Mouse (Mus musculus) forebrain, embryonic 13.5 days (tissue): ENCODE measurements at regions not wholly inside any gene's neighbourhood (a gene's known extent, or its start where the extent isn't known, plus 50 kb on each side); places are given as distances from the start of the nearest gene placed in this dataset.

Experiments
- ATAC-seq: fragments of 200-750 bp; cut with Nextera tagmentation; 2 replicates; pipeline ENCODE4 v1.8.0; 2017
- H3K27ac ChIP-seq: fragments of 300-500 bp; sonication (generic); 2 replicates; pipeline ENCODE4 v1.5.1; 2015; ENCODE audit warnings: inconsistent platforms, mild to moderate bottlenecking, moderate library complexity
- H3K27me3 ChIP-seq: fragments of 300-500 bp; sonication (generic); 2 replicates; pipeline ENCODE4 v1.6.1; 2015; ENCODE audit warnings: mild to moderate bottlenecking, inconsistent platforms
- H3K36me3 ChIP-seq: fragments of 300-500 bp; sonication (generic); 2 replicates; pipeline ENCODE4 v1.6.1; 2015; ENCODE audit warnings: mild to moderate bottlenecking, inconsistent platforms; ENCODE audit not compliant: poor library complexity, severe bottlenecking
- H3K4me1 ChIP-seq: fragments of 300-500 bp; sonication (generic); 2 replicates; pipeline ENCODE4 v1.6.1; 2015; ENCODE audit warnings: inconsistent platforms
- H3K4me2 ChIP-seq: fragments of 300-500 bp; sonication (generic); 2 replicates; pipeline ENCODE4 v1.6.1; 2015; ENCODE audit warnings: inconsistent platforms, mild to moderate bottlenecking, moderate library complexity
- H3K4me3 ChIP-seq: fragments of 300-500 bp; sonication (generic); 2 replicates; pipeline ENCODE4 v1.5.1; 2015; ENCODE audit warnings: mild to moderate bottlenecking, inconsistent platforms
- H3K9ac ChIP-seq: fragments of 300-500 bp; sonication (generic); 2 replicates; pipeline ENCODE4 v1.6.1; 2015; ENCODE audit warnings: mild to moderate bottlenecking, inconsistent platforms
- H3K9me3 ChIP-seq: fragments of 300-500 bp; sonication (generic); replicated peaks from 2 replicates; pipeline ENCODE4 v1.6.1; 2016; ENCODE audit warnings: inconsistent platforms
- WGBS: fragments of 180-500 bp; shearing (Covaris S2); methylation state at CpG from one replicate; pipeline ENCODE4 v1.1.7; 2015; 5-methylcytosine and 5-hydroxymethylcytosine counted together

DNA sequence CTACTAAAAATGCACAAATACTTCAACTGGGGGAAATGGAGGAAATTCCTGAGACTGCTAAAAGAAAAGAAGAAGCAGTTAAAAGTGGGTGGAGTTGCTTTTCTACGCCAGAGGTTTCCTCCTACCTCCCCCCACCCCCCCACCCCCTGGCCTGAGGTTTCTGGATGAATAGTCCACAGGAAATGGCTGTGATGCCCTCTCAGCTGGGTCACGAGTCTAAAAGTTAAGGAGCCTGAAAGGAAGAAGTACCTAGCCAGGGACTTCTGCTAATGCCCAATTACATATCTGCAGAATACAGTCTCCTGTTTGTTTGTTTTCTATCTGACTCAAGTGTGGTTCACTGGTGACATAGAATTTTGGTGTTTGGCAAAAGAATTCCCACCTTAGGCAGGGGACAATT lies 169.4 kb downstream of the Mtx2 start:
- ATAC-seq, result no peak
- Histone ChIP-seq H3K9me3 (no peaks in the 10 kb centered on the region), H3K4me3 (no peak overlapping the region), H3K36me3 (no peaks in the 10 kb centered on the region), H3K9ac (no peak overlapping the region), H3K4me1 (no peaks in the 10 kb centered on the region), H3K4me2 (no peak overlapping the region), H3K27ac (no peak overlapping the region), H3K27me3 (no peaks in the 10 kb centered on the region; the same call in 1 of the 2 replicates)
- 40% methylated on average over 2 of the region's 2 CpGs for WGBS

DNA sequence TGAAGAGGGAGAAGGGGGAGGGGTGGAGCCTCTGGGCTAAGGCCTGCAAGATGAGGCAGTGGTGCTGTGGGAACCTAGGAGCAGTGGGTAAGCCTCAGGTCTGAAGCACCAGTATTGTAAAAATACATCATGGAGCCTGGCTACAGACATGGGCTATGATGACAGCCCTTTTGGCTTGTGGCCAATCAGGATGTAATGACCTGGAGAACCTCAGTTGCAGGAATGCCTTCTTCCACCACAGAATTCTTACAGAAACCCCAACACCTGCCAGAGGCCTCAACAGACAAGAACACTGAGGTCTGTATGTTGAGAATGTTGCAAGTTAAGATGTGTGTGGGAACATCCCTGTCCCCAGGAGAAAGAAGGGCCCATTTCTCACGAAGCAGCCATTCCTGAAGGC lies 172.1 kb downstream of the Mtx2 start:
- no peak for ATAC-seq
- H3K9me3 ChIP-seq, result no peaks in the 10 kb centered on the region
- H3K4me3 ChIP-seq, result no peak overlapping the region
- WGBS, result 89% methylated on average over 1 of the region's 1 CpGs
- H3K4me2 ChIP-seq, result no peak overlapping the region
- no peaks in the 10 kb centered on the region; the same call in 1 of the 2 replicates for H3K27me3 ChIP-seq
- peaks cover 10% of the 10 kb centered on the region for H3K4me1 ChIP-seq
- no peaks in the 10 kb centered on the region for H3K36me3 ChIP-seq
- no peak overlapping the region for H3K9ac ChIP-seq
- H3K27ac ChIP-seq, result no peak overlapping the region

DNA sequence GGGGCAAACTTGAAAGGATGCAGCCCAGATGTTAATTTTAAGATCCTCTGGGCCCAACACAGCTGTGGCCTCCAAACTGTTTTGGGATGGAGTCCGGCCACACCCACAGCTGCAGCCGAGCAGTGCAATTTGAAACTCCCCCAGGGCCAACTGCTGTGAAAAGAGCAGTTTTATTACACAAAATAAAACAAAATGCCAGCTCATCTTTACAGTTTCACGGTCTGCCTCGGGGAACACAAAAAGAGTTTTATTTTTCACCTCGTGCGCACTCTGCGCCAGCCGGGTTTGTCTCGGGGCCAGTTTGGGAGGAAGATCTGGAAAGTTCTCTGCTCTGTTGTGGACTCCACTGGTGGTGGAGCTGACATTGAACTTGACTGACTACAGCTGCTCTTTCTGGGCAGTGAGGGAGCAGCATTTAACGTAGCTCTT lies 174.8 kb downstream of the Mtx2 start:
- ATAC-seq, result no peak
- no peaks in the 10 kb centered on the region for H3K36me3 ChIP-seq
- H3K4me2 ChIP-seq, result no peak overlapping the region
- H3K27ac ChIP-seq, result no peak overlapping the region
- H3K9ac ChIP-seq, result no peak overlapping the region
- no peaks in the 10 kb centered on the region for H3K9me3 ChIP-seq
- no peak overlapping the region for H3K4me3 ChIP-seq
- WGBS, result 63% methylated on average over 10 of the region's 10 CpGs
- no peaks in the 10 kb centered on the region; the same call in 1 of the 2 replicates for H3K27me3 ChIP-seq
- peaks cover 10% of the 10 kb centered on the region for H3K4me1 ChIP-seq

DNA sequence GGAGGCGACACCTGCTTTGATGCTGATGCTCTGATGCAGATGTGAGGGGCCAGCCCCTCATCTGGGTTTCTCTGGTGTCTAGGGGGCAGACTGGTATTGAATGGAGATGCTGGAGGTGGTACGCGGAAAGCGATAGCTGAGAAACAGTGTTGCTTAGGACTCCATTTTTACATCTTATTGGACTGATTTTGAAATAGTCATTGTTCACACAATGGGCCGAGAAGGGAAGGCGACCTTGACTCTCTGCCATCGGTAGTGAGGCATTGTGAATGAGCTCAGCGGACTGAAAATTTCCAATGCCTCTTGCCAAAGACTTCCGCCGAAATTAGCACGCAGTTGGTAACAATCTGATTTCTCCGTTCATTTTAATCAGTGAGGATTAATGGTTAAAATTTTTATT lies 177.0 kb downstream of the Mtx2 start:
- ATAC-seq, result no peak
- WGBS, result 46% methylated on average over 12 of the region's 12 CpGs
- no peak overlapping the region; the same call in 1 of the 2 replicates for H3K9ac ChIP-seq

DNA sequence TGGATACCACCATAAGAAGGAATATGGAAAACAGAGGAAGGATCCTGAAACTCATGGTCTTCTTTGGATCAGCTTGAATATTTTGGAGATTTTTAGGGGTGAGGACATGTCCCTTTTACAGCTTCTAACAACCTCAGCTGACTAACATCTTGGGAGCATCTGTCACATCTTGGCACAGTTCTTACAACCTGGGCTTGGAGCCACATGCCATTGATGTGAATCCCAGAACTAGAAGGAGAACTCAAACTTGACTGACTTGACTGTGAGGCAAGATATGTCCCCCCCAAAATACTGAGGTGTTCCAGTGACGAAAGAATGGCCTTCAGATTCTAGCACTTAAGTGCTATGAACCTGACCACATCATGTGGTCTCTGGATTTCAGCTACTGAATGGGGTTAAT lies 182.5 kb downstream of the Mtx2 start:
- Histone ChIP-seq H3K36me3 (no peaks in the 10 kb centered on the region), H3K9me3 (no peaks in the 10 kb centered on the region), H3K27ac (no peak overlapping the region), H3K27me3 (no peaks in the 10 kb centered on the region), H3K9ac (no peak overlapping the region), H3K4me1 (no peaks in the 10 kb centered on the region), H3K4me3 (no peak overlapping the region), H3K4me2 (no peak overlapping the region)
- ATAC-seq, result no peak
- 91% methylated on average over 1 of the region's 1 CpGs for WGBS

More for the DNA sequence above, 177.0 kb downstream of the Mtx2 start:
- Histone ChIP-seq H3K27ac (no peak overlapping the region), H3K4me1 (peaks cover 10% of the 10 kb centered on the region), H3K36me3 (no peaks in the 10 kb centered on the region), H3K27me3 (no peaks in the 10 kb centered on the region; the same call in 1 of the 2 replicates), H3K4me3 (peak overlapping the region; percentile 3; the same call in 1 of the 2 replicates), H3K9me3 (no peaks in the 10 kb centered on the region), H3K4me2 (peak overlapping the region; percentile 46)

DNA sequence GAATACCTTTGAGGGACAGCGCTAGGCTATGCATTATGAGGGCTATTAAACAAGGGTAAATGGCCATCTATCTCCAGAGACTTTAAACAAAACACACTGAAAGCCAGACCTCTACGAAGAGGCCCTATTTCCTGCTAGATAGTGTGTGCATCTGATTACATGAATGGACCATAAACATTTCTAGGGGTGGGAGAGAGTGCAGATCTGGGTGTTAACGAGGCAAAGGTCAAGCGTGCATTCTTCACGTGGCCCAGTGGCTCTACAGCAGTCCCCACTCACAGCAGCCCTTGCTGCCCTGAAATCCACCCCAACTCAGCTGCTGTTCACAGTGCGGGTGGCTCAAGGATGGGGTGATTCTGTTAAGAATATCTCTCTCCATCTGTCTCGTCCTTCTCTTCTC lies 185.0 kb downstream of the Mtx2 start:
- no peaks in the 10 kb centered on the region for H3K27me3 ChIP-seq
- H3K4me2 ChIP-seq, result no peak overlapping the region
- WGBS, result 73% methylated on average over 7 of the region's 7 CpGs
- no peak overlapping the region for H3K4me3 ChIP-seq
- H3K4me1 ChIP-seq, result no peaks in the 10 kb centered on the region
- no peak overlapping the region for H3K9ac ChIP-seq
- H3K9me3 ChIP-seq, result no peaks in the 10 kb centered on the region
- H3K27ac ChIP-seq, result no peak overlapping the region
- no peaks in the 10 kb centered on the region for H3K36me3 ChIP-seq
- no peak for ATAC-seq

DNA sequence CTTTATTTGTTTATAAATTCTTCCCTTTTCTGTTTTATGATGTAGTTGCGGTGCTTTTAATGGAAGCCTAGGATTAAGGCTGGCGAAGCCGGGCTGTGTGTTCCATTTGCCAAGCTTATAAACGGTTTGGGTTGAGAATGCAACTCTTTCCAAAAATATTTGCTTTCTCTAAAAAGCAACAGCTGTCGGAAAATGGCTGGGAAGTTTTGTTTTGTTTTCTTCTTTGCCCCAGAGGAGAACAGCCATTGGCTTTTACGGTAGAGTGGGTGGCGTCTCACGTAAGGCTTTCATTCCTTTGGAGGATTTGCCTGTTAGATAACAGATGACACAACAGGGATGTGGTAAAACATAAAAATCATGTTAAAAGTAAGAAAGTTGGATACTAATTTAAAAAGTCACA lies 186.4 kb downstream of the Mtx2 start:
- no peak overlapping the region for H3K27ac ChIP-seq
- H3K4me2 ChIP-seq, result no peak overlapping the region
- no peak for ATAC-seq
- H3K9me3 ChIP-seq, result no peaks in the 10 kb centered on the region
- H3K9ac ChIP-seq, result no peak overlapping the region
- 84% methylated on average over 8 of the region's 8 CpGs for WGBS
- no peak overlapping the region for H3K4me3 ChIP-seq
- no peaks in the 10 kb centered on the region for H3K36me3 ChIP-seq
- no peaks in the 10 kb centered on the region for H3K27me3 ChIP-seq
- no peaks in the 10 kb centered on the region for H3K4me1 ChIP-seq

DNA sequence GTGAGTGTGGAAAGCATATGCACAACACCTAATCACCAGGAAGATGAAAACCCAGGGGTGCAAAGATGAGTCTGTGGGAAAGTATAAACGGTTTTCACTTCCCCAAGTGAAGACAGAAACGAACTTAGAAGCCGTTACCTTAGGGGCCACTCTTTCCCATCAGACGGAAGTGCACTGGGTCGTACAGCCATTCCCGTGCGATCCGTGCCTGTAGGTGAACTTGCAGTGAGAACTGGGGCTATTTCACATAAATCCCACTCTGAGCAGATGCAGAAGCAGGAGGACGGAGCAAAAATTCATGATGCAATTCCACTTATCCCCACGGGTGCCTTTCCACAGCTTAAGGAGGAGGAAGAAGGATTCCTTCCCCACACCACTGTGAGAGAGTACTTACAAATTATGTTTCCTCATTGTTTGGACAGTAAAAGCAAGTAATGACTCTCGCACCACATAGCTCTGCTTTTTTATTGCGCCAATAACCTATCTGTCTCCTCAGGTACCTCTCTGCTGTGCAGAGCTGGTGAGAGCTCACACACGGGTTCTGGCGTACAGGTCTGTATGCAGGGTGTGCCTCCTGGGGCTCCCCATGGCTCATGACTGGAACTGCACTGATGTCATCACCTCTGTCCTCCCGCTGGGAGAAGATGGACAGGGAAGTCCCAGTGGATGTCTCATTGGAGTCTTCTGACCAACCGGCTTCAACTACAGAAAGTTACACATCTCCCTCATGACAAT lies 189.6 kb downstream of the Mtx2 start:
- Histone ChIP-seq H3K9me3 (no peaks in the 10 kb centered on the region), H3K4me2 (no peak overlapping the region), H3K4me3 (no peak overlapping the region), H3K27me3 (no peaks in the 10 kb centered on the region), H3K36me3 (no peaks in the 10 kb centered on the region), H3K9ac (no peak overlapping the region), H3K27ac (no peak overlapping the region), H3K4me1 (no peaks in the 10 kb centered on the region)
- WGBS, result 87% methylated on average over 16 of the region's 16 CpGs
- no peak for ATAC-seq

DNA sequence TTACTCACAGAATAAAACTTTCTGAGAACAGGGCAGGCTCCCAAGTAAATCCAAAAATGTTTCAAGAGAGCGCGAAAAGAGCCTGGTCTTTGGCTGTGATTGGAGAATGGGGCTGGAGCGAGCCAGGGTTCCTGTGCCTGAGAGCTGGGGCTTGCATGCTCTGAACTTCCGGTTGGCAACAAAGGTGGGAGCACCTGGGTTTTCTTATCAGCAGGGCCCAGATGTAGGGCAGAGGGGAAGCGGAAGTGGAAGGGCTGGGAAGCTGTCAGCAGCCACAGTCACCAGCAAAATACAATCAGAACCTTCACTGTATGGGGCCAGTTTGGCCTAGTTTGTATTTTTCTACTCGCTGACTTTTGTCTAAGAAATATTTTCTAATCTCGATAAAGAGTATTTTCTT lies 193.9 kb downstream of the Mtx2 start:
- whole genome bisulfite sequencing, result 91% methylated on average over 7 of the region's 7 CpGs
- ATAC-seq, result no peak
- H3K9ac ChIP-seq, result no peak overlapping the region
- H3K27me3 ChIP-seq, result no peaks in the 10 kb centered on the region
- no peak overlapping the region for H3K27ac ChIP-seq
- no peak overlapping the region for H3K4me3 ChIP-seq
- no peaks in the 10 kb centered on the region for H3K4me1 ChIP-seq
- no peaks in the 10 kb centered on the region for H3K36me3 ChIP-seq
- H3K4me2 ChIP-seq, result no peak overlapping the region
- H3K9me3 ChIP-seq, result no peaks in the 10 kb centered on the region

DNA sequence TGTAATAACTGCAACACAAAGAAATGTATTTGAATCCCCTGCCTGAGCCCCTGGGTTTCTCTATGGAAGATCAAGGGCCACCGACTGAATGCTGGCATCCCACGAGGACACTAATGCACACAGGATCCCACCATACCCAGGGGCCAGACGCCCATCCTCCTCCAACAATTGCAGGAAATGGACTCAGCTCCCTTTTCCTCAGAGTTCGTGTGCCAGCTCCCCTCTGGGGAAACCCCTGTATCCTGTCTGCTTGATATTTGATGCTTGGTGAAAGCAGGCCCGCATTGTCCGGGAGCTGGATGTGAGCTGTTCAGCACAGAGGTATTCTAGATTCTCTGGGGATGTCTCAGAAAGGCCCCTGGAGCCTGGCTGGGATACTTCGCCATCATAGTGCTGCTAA lies 196.0 kb downstream of the Mtx2 start:
- no peaks in the 10 kb centered on the region for H3K27me3 ChIP-seq
- no peak overlapping the region for H3K4me3 ChIP-seq
- H3K9ac ChIP-seq, result no peak overlapping the region
- H3K4me1 ChIP-seq, result no peaks in the 10 kb centered on the region
- no peaks in the 10 kb centered on the region for H3K9me3 ChIP-seq
- no peaks in the 10 kb centered on the region for H3K36me3 ChIP-seq
- 75% methylated on average over 7 of the region's 7 CpGs for WGBS
- H3K4me2 ChIP-seq, result no peak overlapping the region
- no peak for ATAC-seq
- H3K27ac ChIP-seq, result no peak overlapping the region

DNA sequence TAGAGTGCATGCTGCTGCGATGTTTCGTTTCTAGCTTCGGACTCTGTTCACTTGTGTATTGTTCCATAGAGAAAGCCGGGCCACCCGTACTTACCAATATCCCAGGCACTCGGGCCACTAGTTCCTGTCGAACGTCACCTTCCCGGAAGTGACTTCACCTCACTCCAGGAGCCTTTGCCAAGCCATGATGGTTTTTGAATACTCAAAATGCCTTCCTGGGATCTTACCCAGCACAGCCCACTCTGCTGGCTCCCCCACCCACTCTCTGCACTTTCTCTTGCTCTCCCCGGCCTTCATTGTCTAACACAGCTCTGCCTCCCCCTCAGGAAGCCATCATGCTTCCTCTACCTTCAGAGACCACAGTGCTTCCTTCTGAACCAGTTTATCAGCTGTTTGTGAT lies 202.5 kb downstream of the Mtx2 start:
- Histone ChIP-seq H3K4me1 (no peaks in the 10 kb centered on the region), H3K9ac (no peak overlapping the region), H3K4me3 (no peak overlapping the region), H3K27me3 (no peaks in the 10 kb centered on the region), H3K27ac (no peak overlapping the region), H3K4me2 (no peak overlapping the region), H3K36me3 (no peaks in the 10 kb centered on the region), H3K9me3 (no peaks in the 10 kb centered on the region)
- 89% methylated on average over 10 of the region's 10 CpGs for WGBS
- ATAC-seq, result no peak

DNA sequence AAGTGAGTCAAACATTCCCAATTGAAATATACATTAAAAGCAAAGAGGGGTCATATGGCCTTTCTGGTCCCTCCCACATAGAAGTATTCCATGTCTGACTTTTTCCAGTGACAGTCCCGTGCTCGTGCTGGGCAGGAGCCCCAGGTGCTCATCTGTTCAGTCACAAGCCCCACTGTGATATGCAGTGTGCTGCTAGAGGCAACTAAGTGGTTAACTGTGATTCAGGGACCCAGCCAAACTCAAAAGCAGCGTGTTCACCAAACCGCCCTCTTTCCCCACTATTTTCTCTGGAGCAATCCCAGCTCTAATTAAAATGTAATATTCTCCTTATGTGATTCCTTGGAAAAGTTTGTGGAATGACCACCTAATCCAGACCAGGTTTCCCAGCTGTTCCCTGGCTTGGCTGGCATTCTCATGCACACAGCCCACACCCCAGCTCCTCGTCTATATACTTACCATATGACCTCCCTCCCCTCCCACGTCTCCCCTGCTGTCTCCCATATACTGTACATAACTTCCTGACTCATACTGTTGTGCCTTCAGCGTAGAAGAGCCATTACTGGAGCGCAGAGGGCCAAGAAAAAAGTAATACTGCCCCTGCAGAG lies 203.6 kb downstream of the Mtx2 start:
- H3K9ac ChIP-seq, result no peak overlapping the region
- no peak for ATAC-seq
- no peak overlapping the region for H3K27ac ChIP-seq
- H3K36me3 ChIP-seq, result no peaks in the 10 kb centered on the region
- 55% methylated on average over 8 of the region's 8 CpGs for WGBS
- H3K27me3 ChIP-seq, result no peaks in the 10 kb centered on the region
- no peak overlapping the region for H3K4me3 ChIP-seq
- no peak overlapping the region for H3K4me2 ChIP-seq
- no peaks in the 10 kb centered on the region for H3K4me1 ChIP-seq
- H3K9me3 ChIP-seq, result no peaks in the 10 kb centered on the region

DNA sequence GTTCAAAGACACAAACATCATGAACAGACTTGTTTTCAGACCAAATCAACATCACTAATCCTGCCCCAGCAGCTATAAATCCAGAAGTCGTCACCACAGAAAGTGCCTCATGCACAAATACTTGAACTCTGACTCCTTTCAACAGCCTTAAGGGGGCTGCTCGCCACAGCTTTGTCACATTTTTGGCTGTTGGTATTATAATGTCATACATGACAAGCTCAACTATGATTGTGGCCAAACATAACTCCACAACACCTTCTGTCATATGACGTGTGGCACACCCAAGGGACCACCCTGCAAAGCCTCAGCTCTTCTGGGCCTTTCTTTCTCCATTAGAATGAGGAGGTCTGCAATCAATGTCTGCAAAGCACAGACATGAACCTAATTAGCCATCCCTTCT lies 209.1 kb downstream of the Mtx2 start:
- WGBS, result 71% methylated on average over 3 of the region's 3 CpGs
- no peak overlapping the region for H3K9ac ChIP-seq
- no peak for ATAC-seq
- no peaks in the 10 kb centered on the region for H3K36me3 ChIP-seq
- H3K27me3 ChIP-seq, result no peaks in the 10 kb centered on the region
- no peak overlapping the region for H3K4me2 ChIP-seq
- no peaks in the 10 kb centered on the region for H3K9me3 ChIP-seq
- H3K27ac ChIP-seq, result no peak overlapping the region
- no peak overlapping the region for H3K4me3 ChIP-seq
- no peaks in the 10 kb centered on the region for H3K4me1 ChIP-seq
